Mouse (Mus musculus): ENCODE data around the gene Chrnb2.

DNA sequence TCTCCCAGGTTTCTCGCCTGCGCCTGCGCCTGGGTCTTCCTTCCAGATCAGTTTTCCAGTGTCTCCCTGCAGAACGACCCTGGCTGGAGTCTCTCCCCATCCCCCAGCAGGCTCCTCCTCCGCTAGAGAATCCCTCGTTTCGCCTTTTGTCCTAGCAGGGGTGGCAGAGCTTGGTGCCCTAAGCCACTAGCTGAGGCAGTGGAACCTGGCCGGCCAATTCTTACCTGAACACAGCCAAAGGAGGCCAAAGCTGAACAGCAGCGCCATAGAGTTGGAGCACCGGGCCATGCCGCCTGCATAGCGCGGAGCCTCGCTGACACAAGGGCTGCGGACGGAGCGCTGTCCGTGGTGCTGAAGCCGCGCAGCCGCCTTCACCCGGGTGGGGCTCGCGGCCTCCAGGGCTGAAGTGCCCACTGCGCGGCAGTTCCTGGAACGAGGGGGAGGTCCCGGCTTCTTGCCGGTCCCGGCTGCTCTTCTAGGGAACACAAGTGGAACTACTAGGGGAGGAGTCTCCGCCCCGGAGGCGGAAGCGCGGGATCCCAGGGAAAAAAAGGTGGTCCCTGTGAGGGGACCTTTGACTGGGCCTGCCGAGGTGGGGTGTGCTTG, at the start of gene Chrnb2:
- TF ChIP-seq CTCF (IDR thresholded peaks at IDR 0.05; ENCODE audit: borderline replicate concordance, control insufficient read depth, extremely low read depth, insufficient read depth, low read length, poor library complexity) (no peak; the same call in 1 of the 2 replicates), POLR2A (IDR thresholded peaks at IDR 0.05; ENCODE audit: control insufficient read depth, extremely low read depth, insufficient read depth, low read length, poor library complexity) (no peak)

Measured in thymus, adult 2 months (tissue).